Mouse (Mus musculus) hindbrain, postnatal 0 days (tissue): ENCODE measurements around the gene Gas6. TPM values are rescaled to one million over a fixed set of nuclear protein-coding genes. Genes with fewer than 3 reads are reported as not detected.

Experiments
- ATAC-seq: fragments of 200-750 bp; cut with Nextera tagmentation; 2 replicates; pipeline ENCODE4 v1.8.0; 2017; ENCODE audit warnings: mild to moderate bottlenecking, moderate TSS enrichment, moderate library complexity
- DNase-seq: peaks from one replicate; pipeline ENCODE4 v3.0.0-alpha.2; 2015; ENCODE audit warnings: low spot score
- H3K27ac ChIP-seq: fragments of 300-500 bp; sonication (generic); 2 replicates; pipeline ENCODE4 v1.5.1; 2014; ENCODE audit warnings: mild to moderate bottlenecking
- H3K27me3 ChIP-seq: fragments of 300-500 bp; sonication (generic); 2 replicates; pipeline ENCODE4 v1.6.1; 2014; ENCODE audit warnings: low read length, mixed read lengths; ENCODE audit not compliant: insufficient read depth
- H3K36me3 ChIP-seq: fragments of 300-500 bp; sonication (generic); 2 replicates; pipeline ENCODE4 v1.6.1; 2014; ENCODE audit warnings: low read length, mixed read lengths; ENCODE audit not compliant: insufficient read depth
- H3K4me1 ChIP-seq: fragments of 300-500 bp; sonication (generic); 2 replicates; pipeline ENCODE4 v1.6.1; 2014; ENCODE audit warnings: antibody characterized with exemption, low read length, mixed read lengths; ENCODE audit not compliant: insufficient read depth
- H3K4me2 ChIP-seq: fragments of 300-500 bp; sonication (generic); 2 replicates; pipeline ENCODE4 v1.6.1; 2014; ENCODE audit warnings: low read depth, mild to moderate bottlenecking, low read length, moderate library complexity, mixed read lengths
- H3K4me3 ChIP-seq: fragments of 300-500 bp; sonication (generic); 2 replicates; pipeline ENCODE4 v1.5.1; 2014; ENCODE audit warnings: low read length
- H3K9ac ChIP-seq: fragments of 300-500 bp; sonication (generic); replicated peaks from 2 replicates; pipeline ENCODE4 v1.6.1; 2014; ENCODE audit warnings: mild to moderate bottlenecking, low read length, moderate library complexity, mixed read lengths
- H3K9me3 ChIP-seq: fragments of 300-500 bp; sonication (generic); 2 replicates; pipeline ENCODE4 v1.6.1; 2016; ENCODE audit warnings: low read length, mixed read lengths
- CTCF ChIP-seq: IDR thresholded peaks from 2 replicates; pipeline ENCODE4 v1.5.1; 2016; ENCODE audit warnings: antibody characterized with exemption, control low read depth, low read depth
- WGBS: fragments of 180-500 bp; shearing (Covaris S2); extraction: QIAGEN DNeasy Blood & Tissue Kit; methylation state at CpG from one replicate; pipeline ENCODE4 v1.1.7; 2014; 5-methylcytosine and 5-hydroxymethylcytosine counted together
- polyA plus RNA-seq: library from polyadenylated mRNA; unstranded; fragments of >200 nt; fragmentation: Nextera tagmentation; extraction: Ambion mirVana; gene quantifications from 2 replicates; pipeline ENCODE4 v1.2.1, GENCODE M21; 2015
- total RNA-seq: library from RNA; depleted of rRNA; stranded (reverse); fragments of >200 nt; gene quantifications from 2 replicates; pipeline ENCODE4 v1.2.3, GENCODE M21; 2014

The Gas6 gene
- total and polyA plus RNA-seq, 2 experiments from 2014 or later: 78.4 to 89.0 TPM

DNA sequence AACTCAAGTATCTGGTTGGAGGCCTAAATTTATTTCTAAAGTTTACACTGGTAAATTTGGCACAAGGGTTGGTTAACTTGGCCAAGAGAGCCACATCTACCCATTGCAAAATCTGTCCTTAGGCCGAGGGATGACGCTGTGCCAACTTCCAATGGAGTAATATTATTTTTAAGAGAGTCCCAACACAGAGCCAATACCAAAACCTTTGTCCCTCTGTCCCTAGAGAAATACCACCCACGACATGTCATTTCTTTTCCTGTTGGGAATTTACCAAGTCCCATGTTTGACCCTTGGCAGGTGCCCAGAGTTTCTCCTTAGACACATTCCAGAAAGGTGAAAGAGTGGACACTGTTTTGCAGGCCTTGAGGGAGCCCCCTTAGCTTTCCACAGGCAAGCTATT is 12.7 kb downstream of the Gas6 start:
- Histone ChIP-seq H3K4me2 (no peak overlapping the region), H3K9me3 (no peaks in the 10 kb centered on the region), H3K27ac (no peak overlapping the region), H3K4me3 (no peak overlapping the region), H3K4me1 (no peaks in the 10 kb centered on the region), H3K27me3 (no peaks in the 10 kb centered on the region), H3K9ac (no peak overlapping the region), H3K36me3 (peaks cover 38% of the 10 kb centered on the region)
- ATAC-seq (no peak), DNase-seq (no peak)
- 75% methylated on average over 3 of the region's 3 CpGs for WGBS
- TF ChIP-seq CTCF: no peak

DNA sequence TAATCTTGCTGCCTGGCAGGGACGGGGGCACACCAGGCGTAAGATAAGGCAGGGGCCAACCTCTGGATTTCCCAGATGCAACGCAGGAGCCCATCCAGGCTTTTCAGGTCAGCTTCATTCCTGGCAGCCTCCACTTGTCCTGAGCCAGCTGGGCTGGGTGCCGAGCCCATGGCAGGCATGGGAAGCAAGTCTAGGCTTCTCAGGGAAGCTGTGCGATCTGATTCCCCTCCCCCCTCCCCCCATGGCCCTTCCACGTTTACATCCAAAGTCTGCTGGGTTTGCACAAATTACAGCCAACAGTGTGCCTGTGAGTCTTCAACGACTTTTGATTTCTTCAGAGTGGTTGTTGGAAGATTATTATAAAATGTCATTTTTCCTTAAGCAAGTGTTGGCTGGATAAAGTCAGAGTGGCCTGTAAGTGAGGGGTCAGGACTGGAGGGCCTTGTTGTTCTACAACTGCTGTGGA is 13.2 kb downstream of the Gas6 start:
- DNase-seq: no peak

DNA sequence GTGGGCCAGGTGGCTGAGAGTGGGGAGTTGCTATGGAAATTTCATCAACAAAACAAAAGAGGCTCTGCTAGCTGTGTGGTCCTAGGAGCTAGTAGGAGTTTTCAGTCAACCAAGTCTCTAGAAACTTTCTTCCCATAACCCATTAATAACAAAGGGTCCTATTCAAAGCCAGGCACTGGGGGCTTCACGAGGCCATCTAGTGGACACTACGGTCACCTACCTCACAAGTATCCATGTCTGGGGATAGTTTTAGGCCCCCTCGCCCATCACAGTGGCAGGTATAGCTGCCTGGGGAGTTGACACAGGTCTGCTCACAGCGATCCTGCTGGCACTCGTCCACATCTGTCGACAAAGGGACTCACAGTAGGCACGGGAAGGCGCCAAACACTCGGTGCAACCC is 18.4 kb downstream of the Gas6 start:
- Histone ChIP-seq H3K4me3 (no peak overlapping the region), H3K4me2 (no peak overlapping the region), H3K27me3 (no peaks in the 10 kb centered on the region), H3K36me3 (peaks cover 28% of the 10 kb centered on the region), H3K9ac (no peak overlapping the region), H3K9me3 (no peaks in the 10 kb centered on the region), H3K4me1 (no peaks in the 10 kb centered on the region), H3K27ac (no peak overlapping the region)
- ATAC-seq: no peak
- WGBS: 56% methylated on average over 9 of the region's 9 CpGs
- no peak for DNase-seq
- TF ChIP-seq CTCF: peak; percentile 46

More for the DNA sequence above, 13.2 kb downstream of the Gas6 start:
- Histone ChIP-seq H3K27me3 (no peaks in the 10 kb centered on the region), H3K36me3 (peaks cover 43% of the 10 kb centered on the region), H3K9ac (no peak overlapping the region), H3K9me3 (no peaks in the 10 kb centered on the region), H3K4me1 (no peaks in the 10 kb centered on the region), H3K4me2 (no peak overlapping the region), H3K27ac (no peak overlapping the region), H3K4me3 (no peak overlapping the region)
- ATAC-seq: no peak
- TF ChIP-seq CTCF: no peak
- WGBS: 75% methylated on average over 7 of the region's 7 CpGs

DNA sequence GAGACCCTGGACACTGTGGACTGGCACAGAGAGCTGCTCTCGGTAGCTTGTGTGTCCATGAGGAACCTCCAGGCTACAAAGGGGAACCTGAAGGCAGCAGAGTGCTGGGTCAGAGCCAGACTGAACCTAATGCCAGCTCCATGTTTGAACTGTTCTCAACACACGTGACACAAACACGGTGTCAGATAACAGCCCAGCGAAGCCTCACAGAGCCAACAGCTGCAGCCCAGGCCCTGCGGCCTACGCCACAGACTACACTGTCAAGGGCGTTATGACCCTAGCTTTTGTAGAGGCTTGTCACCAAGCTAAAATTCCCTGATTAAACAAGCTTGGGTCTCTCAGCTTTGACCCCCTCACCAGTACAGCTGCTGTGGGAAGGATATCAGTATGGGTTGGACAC is 22.0 kb downstream of the Gas6 start:
- Histone ChIP-seq H3K36me3 (peaks cover 22% of the 10 kb centered on the region), H3K4me1 (no peaks in the 10 kb centered on the region), H3K27me3 (no peaks in the 10 kb centered on the region), H3K27ac (no peak overlapping the region), H3K9me3 (no peaks in the 10 kb centered on the region), H3K4me3 (no peak overlapping the region), H3K9ac (no peak overlapping the region), H3K4me2 (no peak overlapping the region)
- 77% methylated on average over 7 of the region's 7 CpGs for WGBS
- TF ChIP-seq CTCF: no peak
- DNase-seq (no peak), ATAC-seq (no peak)

DNA sequence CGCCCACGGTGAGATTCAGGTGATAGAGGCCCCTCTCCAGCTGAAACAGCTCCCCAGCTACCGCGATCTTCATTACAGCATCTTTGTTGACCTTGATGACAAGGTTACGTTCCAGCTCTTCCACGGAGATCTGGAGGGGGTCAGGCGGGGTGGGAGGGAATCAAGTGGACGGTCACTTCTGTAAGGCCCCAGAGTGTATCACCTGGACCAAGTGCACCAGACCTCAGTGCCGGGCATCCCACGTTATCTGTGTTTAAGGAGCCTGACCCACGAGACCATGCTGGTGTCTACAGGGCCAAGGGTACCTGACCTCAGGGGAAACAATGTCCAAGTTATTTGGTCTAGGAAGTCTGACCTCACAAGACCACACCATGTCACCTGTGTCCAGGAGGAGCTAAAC is 22.8 kb downstream of the Gas6 start:
- H3K9me3 ChIP-seq: no peaks in the 10 kb centered on the region
- H3K36me3 ChIP-seq: peaks cover 19% of the 10 kb centered on the region
- H3K9ac ChIP-seq: no peak overlapping the region
- H3K27ac ChIP-seq: no peak overlapping the region
- no peak for TF ChIP-seq CTCF
- no peaks in the 10 kb centered on the region for H3K4me1 ChIP-seq
- no peaks in the 10 kb centered on the region for H3K27me3 ChIP-seq
- H3K4me3 ChIP-seq: no peak overlapping the region
- H3K4me2 ChIP-seq: no peak overlapping the region
- WGBS: 86% methylated on average over 11 of the region's 11 CpGs
- ATAC-seq: no peak
- DNase-seq: no peak

DNA sequence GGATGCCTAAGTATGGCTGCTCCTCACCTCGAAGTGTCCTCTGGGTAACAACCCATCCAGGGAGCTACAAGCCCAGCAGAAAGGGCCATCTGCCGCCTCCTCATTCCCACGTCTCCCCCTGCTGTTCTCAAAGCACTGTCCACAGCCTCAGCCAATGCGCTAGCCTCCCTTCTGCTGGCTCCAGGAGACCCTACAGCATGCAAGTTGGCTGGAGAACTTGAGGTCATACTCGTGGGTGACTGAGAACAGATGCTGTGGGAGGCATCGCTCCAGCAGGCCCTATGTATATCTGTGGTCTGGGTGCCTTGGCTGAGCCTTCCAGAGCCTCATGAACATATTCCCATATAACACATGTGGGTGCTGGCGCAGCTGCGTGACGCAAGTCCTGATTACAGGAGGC is 25.6 kb downstream of the Gas6 start:
- 70% methylated on average over 9 of the region's 9 CpGs for WGBS
- Histone ChIP-seq H3K36me3 (peaks cover 16% of the 10 kb centered on the region), H3K4me2 (no peak overlapping the region), H3K9ac (no peak overlapping the region), H3K27me3 (no peaks in the 10 kb centered on the region), H3K9me3 (no peaks in the 10 kb centered on the region), H3K4me1 (no peaks in the 10 kb centered on the region), H3K27ac (no peak overlapping the region), H3K4me3 (no peak overlapping the region)
- TF ChIP-seq CTCF: peak; percentile 5; the same call in 1 of the 2 replicates
- ATAC-seq (peak; percentile 45; the same call in 1 of the 2 replicates), DNase-seq (peak; percentile 50)

DNA sequence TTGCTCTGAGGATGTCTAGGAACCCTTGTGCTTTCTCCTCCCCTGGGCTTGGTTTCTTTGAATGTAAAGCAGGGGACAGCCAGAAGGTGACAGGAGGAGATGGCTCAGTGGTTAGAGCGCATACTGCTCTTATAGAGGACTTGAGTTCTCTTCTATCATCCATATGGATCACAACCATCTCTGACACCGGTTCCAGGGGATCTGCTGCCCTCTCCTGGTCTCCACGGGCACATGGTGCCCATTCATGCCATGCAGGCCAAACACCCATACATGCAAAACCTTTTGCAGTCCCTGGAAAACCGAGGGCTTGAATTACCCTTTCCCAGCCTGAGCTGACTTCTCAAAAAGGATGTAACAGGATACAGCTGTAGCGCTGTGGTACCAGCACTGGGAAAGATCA is 27.3 kb downstream of the Gas6 start:
- H3K27ac ChIP-seq: no peak overlapping the region
- no peaks in the 10 kb centered on the region for H3K9me3 ChIP-seq
- no peak overlapping the region for H3K9ac ChIP-seq
- WGBS: 64% methylated on average over 5 of the region's 5 CpGs
- H3K4me2 ChIP-seq: no peak overlapping the region
- H3K4me3 ChIP-seq: no peak overlapping the region
- ATAC-seq (no peak), DNase-seq (peak; percentile 56)
- H3K36me3 ChIP-seq: peaks cover 16% of the 10 kb centered on the region
- H3K27me3 ChIP-seq: no peaks in the 10 kb centered on the region
- H3K4me1 ChIP-seq: no peaks in the 10 kb centered on the region
- TF ChIP-seq CTCF: peak; percentile 69
